Mouse (Mus musculus) E14TG2a.4 (cell line): ENCODE data around the gene Ralb.

Experiments
- H3K27me3 ChIP-seq: 2 replicates; pipeline ENCODE4 v1.6.1; 2014; ENCODE audit warnings: low read length, control low read depth; ENCODE audit not compliant: insufficient read depth
- H3K36me3 ChIP-seq: 2 replicates; pipeline ENCODE4 v1.6.1; 2014; ENCODE audit warnings: low read length, control low read depth; ENCODE audit not compliant: insufficient read depth
- H3K4me1 ChIP-seq: replicated peaks from 2 replicates; pipeline ENCODE4 v1.6.1; 2014; ENCODE audit warnings: low read depth, low read length, control low read depth
- H3K4me3 ChIP-seq: replicated peaks from 2 replicates; pipeline ENCODE4 v1.5.1; 2014; ENCODE audit warnings: mild to moderate bottlenecking, low read length
- H3K9me3 ChIP-seq: 2 replicates; pipeline ENCODE4 v1.6.1; 2014; ENCODE audit warnings: low read length, control low read depth
- CTCF ChIP-seq: conservative IDR thresholded peaks from 2 replicates; pipeline ENCODE4 v1.5.1; 2014; ENCODE audit warnings: low read length
- NANOG ChIP-seq: IDR thresholded peaks from 2 replicates; pipeline ENCODE4 v1.6.1; 2014; ENCODE audit warnings: borderline replicate concordance, low read length, mixed read lengths
- POU5F1 ChIP-seq: IDR thresholded peaks from 2 replicates; pipeline ENCODE4 v1.6.1; 2014; ENCODE audit warnings: low read length, borderline replicate concordance

The Ralb gene

DNA sequence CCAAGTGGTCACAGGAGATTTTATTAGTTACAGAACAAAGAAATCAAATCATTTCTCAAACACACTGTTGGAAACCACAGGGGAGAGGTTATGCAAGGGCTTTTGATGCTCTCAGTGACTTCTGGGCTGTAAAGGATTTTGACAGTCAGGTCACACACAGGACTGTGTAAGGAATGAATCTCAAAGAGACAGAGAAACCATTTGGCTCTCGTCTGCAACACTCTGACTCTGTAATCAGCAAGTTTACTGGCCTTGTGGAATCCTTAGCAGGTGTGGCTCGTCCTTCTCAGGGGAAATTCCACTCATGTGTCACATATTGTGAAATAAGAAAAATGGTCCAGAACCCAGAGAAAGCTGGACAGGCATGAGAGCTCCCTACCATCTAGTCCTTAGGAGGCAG, 16.4 kb upstream of the Ralb start:
- Histone ChIP-seq H3K4me3 (no peak overlapping the region), H3K9me3 (peaks cover 34% of the 10 kb centered on the region), H3K36me3 (no peaks in the 10 kb centered on the region), H3K27me3 (peaks cover 10% of the 10 kb centered on the region; the same call in 1 of the 2 replicates), H3K4me1 (peaks cover 46% of the 10 kb centered on the region)
- TF ChIP-seq POU5F1 (no peak), CTCF (no peak), NANOG (no peak)

DNA sequence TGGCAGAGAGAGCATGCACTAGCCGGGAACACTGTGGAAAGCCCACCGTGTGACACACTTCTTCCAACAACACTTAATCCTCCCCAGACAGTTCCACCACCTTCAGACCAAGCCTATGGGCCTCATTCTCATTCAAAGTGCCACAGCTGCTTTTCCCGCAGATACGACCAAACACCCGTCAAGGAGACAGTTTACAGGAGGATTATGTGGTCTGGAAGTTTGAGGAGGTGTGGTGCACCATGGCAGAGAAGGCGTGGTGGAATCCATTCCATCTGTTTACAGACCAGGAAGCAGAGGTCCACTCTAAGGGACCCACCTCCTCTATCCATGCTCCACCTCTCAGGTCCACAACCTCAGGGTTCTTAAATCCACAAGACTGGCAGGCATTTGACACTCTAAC, 14.7 kb upstream of the Ralb start:
- H3K4me3 ChIP-seq: no peak overlapping the region
- H3K27me3 ChIP-seq: 0 out of 2 replicates have a peak, but pooled peaks cover 5% of the 10 kb centered on the region
- H3K9me3 ChIP-seq: peaks cover 34% of the 10 kb centered on the region
- H3K4me1 ChIP-seq: peaks cover 35% of the 10 kb centered on the region
- H3K36me3 ChIP-seq: no peaks in the 10 kb centered on the region
- no peak for TF ChIP-seq CTCF
- no peak for TF ChIP-seq POU5F1
- TF ChIP-seq NANOG: no peak

DNA sequence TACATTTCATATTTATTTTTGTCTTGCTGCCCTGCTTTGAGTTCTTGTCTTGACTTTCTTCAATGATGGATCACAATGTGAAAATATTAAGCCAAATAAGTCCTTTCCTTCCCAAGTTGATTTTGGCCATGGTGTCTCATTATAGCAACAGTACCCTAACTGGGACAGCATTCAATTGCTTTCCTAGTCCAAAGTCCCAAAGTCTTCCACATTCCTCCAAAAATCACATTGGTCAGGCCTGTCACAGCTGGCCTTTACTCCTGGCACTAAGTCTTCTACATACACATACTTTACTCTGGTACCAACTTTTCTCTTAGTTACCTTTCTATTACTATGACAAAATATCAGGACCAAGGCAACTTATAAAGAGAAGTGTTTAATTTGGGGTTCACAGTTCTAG, 14.2 kb upstream of the Ralb start:
- Histone ChIP-seq H3K4me3 (no peak overlapping the region), H3K27me3 (peaks cover 1% of the 10 kb centered on the region; the same call in 1 of the 2 replicates), H3K9me3 (peaks cover 34% of the 10 kb centered on the region), H3K36me3 (no peaks in the 10 kb centered on the region), H3K4me1 (peaks cover 30% of the 10 kb centered on the region)
- TF ChIP-seq NANOG (no peak), CTCF (no peak), POU5F1 (no peak)

DNA sequence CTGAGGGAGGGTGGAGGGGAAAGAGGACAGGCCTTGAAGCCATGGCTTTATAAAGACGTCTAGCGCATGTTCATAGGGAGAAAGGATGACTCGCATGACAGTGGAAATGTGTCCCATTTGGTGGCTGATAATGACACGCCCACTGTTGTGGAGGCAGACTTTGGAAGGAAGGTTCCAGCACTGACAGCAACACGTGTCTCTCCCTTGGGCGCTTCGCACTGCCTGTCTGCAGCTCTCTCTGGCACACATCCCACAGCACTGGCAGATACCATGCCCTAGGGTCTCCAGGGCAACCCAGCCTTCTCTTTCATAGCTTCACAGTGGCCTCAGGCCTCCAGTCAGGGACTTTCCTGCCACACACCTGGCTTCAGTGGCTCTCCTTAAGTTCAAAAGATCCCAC, 13.5 kb upstream of the Ralb start:
- Histone ChIP-seq H3K36me3 (no peaks in the 10 kb centered on the region), H3K9me3 (peaks cover 34% of the 10 kb centered on the region), H3K4me1 (peaks cover 24% of the 10 kb centered on the region), H3K27me3 (no peaks in the 10 kb centered on the region; the same call in 1 of the 2 replicates), H3K4me3 (no peak overlapping the region)
- TF ChIP-seq NANOG (no peak), CTCF (no peak), POU5F1 (no peak)

DNA sequence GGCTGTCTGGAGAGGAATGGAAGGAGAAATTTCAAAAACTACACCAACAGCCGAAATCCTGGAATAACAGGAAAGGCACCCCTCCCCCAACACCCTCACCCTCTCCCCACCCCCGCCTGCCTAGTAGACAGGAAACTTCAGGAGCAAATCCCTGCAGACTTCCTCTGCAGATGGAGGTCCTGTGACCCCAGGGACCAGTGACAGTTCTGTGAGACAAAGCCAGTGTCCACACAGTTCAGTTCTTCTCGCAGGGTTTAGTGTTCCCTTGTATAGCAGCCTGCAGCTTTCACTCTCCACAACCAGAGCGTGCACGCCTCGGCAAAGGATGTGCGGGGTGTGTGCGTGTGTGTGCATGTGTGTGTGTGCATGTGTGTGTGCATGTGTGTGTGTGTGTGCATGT, 6.3 kb upstream of the Ralb start:
- Histone ChIP-seq H3K9me3 (peaks cover 9% of the 10 kb centered on the region), H3K4me1 (peaks cover 20% of the 10 kb centered on the region), H3K36me3 (no peaks in the 10 kb centered on the region), H3K27me3 (peaks cover 41% of the 10 kb centered on the region), H3K4me3 (no peak overlapping the region)
- TF ChIP-seq POU5F1 (no peak), NANOG (no peak), CTCF (no peak)

DNA sequence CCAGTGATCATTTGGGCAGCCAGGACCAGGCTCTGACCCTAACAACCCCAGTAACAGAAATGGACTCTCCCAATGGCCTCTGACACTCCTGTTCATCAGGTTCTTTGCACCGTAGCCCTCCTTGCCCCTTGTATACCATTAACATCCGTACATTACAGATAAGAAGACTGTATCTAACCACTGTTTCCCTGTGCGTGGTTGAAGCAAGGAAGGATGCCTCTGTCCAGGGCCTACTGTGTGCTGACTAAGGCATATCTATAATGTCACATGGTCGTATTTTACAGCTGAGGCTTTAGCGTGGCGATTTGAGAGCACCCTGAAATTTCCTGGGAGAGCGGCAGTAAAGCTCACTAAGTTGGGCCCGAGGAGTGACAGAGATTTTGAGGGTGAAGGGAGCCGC, 5.8 kb upstream of the Ralb start:
- no peak for TF ChIP-seq CTCF
- TF ChIP-seq NANOG: no peak
- no peak for TF ChIP-seq POU5F1
- H3K27me3 ChIP-seq: peaks cover 42% of the 10 kb centered on the region
- H3K4me1 ChIP-seq: peaks cover 23% of the 10 kb centered on the region
- H3K36me3 ChIP-seq: no peaks in the 10 kb centered on the region
- H3K4me3 ChIP-seq: no peak overlapping the region
- peaks cover 9% of the 10 kb centered on the region for H3K9me3 ChIP-seq

DNA sequence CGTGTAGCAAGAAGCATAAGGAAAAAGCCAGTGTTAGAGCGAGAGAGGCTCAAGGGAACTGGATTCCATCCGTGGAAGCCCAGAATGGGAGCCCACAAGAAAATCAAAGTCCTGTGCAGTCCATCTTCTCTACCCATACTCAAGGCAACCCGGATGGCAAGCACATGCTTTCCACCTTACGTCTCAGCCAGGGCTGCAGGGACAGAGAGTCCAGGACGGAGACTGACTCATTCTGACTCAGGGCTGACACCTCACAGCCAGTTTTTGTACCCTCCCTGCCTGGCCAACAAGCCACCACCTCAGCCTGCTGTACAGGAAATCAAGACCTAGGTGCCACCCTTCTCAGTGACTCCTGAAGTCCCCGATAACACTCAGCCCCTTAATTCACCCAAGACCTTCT, 4.9 kb upstream of the Ralb start:
- H3K4me3 ChIP-seq: no peak overlapping the region
- peaks cover 9% of the 10 kb centered on the region for H3K9me3 ChIP-seq
- peaks cover 29% of the 10 kb centered on the region for H3K4me1 ChIP-seq
- peaks cover 42% of the 10 kb centered on the region for H3K27me3 ChIP-seq
- no peaks in the 10 kb centered on the region for H3K36me3 ChIP-seq
- TF ChIP-seq CTCF (no peak), POU5F1 (no peak), NANOG (no peak)

DNA sequence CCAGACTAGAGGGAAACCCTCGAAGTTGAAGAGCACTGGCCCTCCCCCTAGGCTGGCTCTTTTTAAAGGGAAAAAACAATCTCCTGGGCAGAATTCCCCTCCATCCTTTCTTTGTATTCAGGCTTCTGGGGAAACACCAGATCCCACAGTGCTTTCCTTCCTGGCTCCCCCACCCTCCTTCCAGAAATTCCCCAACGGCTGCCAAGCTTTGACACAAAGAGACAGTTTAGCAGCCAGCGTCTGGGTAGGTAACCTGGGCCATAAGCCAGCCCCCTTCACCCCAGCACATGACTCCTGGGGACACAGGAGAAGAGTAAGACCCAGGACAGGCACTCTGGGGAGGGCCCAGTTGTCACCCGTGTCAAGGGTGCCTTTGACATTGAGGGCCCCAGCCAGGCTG, 4.0 kb upstream of the Ralb start:
- Histone ChIP-seq H3K27me3 (peaks cover 42% of the 10 kb centered on the region), H3K9me3 (peaks cover 9% of the 10 kb centered on the region), H3K4me3 (no peak overlapping the region), H3K4me1 (peaks cover 36% of the 10 kb centered on the region), H3K36me3 (no peaks in the 10 kb centered on the region)
- TF ChIP-seq CTCF: no peak
- TF ChIP-seq POU5F1: no peak
- TF ChIP-seq NANOG: no peak

DNA sequence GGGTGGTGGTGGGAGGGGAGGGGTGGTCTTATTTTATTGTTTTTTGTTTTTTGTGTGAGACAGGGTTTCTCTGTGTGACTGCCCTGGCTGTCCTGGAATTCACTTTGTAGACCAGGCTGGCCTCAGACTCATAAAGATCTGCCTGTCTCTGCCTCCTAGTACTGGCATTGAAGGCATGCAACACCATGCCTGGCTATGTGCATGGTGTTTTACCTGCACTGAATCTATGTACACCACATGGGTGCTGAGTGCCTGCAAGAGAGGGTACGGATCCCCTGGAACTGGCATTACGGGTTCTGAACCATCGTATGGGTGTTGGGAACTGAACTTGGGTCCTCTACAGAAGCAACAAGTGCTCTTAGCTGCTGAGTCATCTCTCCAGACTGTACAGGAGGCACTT, 1.4 kb upstream of the Ralb start:
- H3K9me3 ChIP-seq: peaks cover 9% of the 10 kb centered on the region
- no peaks in the 10 kb centered on the region for H3K36me3 ChIP-seq
- no peak overlapping the region for H3K4me3 ChIP-seq
- peaks cover 58% of the 10 kb centered on the region for H3K4me1 ChIP-seq
- peaks cover 42% of the 10 kb centered on the region for H3K27me3 ChIP-seq
- TF ChIP-seq NANOG (no peak), POU5F1 (no peak), CTCF (no peak)
